Mouse (Mus musculus): ENCODE data around the gene Lgals7. TPM values are rescaled to one million over a fixed set of nuclear protein-coding genes. Genes with fewer than 3 reads are reported as not detected.
A peak's percentile ranks its signal among the peaks of the same experiment; 100 is the strongest.

Lgals7 gene
- total RNA-seq, 2 experiments from 2014 or later = 0.66 TPM; not detected in 1

DNA sequence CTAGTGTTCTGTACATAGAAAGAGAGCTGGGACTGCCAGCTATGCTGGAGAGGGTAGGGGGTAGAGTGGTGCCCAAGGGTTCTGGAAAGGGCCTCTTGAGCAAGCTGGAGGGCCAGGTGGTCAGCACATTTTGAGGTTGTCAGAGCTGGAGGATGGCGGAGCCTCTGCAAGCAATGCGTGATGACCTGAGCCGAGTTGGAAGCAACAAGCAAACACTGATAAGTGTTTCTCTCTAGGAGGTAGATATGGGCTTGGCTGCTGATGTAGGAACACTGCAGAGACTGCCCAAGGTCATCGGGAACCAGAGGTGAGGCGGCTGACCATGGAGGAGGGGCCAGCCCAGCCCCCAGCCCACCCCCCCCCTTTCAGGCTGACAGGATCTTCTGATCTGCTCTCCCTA is 32.7 kb upstream of the Lgals7 start:
- DNase-seq (ENCODE audit: low spot score) = no peak

DNA sequence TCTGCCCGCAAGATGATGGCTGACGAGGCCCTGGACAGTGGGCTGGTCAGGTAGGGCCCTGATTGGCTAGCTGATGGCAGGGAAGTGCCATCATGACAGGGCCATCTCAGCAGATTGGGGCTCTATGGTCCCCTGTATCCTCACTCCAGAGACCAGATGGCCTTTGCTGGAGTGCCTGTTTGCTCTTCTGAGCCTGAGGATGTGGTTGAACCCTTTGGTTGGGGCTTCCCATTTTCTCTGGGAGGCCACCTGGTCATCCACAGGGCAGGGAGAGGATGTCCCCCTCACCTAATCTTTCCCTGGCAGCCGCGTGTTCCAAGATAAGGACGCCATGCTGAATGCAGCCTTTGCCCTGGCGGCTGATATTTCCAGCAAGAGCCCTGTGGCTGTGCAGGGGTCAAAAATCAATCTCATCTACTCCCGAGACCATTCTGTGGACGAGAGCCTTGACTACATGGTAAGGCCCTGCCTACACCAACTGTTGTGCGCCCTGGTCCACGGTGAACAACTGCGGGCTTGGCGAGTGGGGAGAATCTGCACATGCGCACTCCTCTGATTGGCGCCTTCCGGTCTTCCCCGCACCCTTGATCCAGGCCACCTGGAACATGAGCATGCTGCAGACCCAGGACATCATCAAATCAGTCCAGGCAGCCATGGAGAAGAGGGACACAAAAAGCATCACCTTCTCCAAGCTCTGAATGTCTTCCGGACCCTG is 32.1 kb upstream of the Lgals7 start:
- DNase-seq (ENCODE audit: low spot score) = no peak

GRCm38 (mm10) chr7:28832137-28832536 is 31.5 kb upstream of the Lgals7 start:
- DNase-seq (ENCODE audit: low spot score) = no peak

DNA sequence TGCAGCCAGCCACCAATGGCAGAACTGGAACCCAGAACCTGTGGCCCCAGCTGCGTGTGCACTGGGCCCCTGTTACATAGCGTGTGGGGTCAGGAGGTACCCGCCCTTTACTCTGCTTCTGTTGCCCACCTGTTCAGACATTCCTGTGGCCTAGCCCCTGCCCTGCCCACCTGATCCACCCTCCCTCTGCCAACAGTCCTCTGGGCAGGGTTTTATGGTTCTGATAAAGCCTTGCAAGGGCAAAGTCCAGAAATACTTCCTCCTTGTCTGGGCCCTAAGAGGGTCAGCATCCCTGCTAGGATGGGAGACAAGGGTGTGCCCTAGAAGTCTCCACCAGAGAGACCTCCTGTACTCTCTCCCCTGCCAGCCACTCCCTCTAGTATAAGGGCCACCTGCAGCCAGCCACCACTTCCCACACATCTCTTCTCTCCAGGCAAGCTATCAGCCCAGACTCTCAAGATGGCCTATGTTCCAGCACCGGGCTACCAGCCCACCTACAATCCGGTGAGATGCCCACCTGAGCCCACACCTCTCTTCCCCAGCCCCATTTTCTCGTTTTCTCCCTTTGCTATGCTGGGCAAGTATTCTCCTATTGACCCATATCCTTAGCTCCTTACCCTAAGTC is 29.8 kb upstream of the Lgals7 start, which contains the start of gene Lgals4:
TSS of gene Lgals4 (plus strand) at position 132 of the 625 bp plus-strand sequence.
- no peak for DNase-seq (ENCODE audit: low spot score)

GRCm38 (mm10) chr7:28836936-28837335 is 26.7 kb upstream of the Lgals7 start:
- no peak for DNase-seq (ENCODE audit: low spot score)

- DNase-seq (ENCODE audit: low spot score) = no peak
Observed at GRCm38 (mm10) chr7:28838331-28838730, 25.3 kb upstream of the Lgals7 start.

DNA sequence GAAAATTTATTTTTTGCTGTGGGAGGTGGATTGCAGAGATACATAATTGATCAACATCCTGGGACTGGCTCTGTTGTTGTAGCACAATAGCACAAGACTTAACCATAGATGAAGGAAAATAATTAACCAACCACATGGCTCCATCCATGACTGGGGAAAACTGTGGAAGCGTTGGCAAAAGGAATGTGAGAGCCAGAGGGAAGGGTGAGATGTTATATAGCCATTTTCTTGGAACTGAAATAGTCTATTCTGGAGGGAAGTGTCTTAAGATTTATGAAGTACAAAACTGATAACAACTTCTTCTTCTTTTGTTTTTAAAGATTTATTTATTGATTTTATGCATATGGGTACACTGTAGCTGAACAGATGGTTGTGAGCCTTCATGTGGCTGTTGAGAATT is 16.4 kb upstream of the Lgals7 start:
- DNase-seq (ENCODE audit: low spot score) = no peak

- no peak for DNase-seq (ENCODE audit: low spot score)
Observed at GRCm38 (mm10) chr7:28849700-28850236, 13.9 kb upstream of the Lgals7 start.

GRCm38 (mm10) chr7:28850642-28851041 is 13.0 kb upstream of the Lgals7 start:
- DNase-seq (ENCODE audit: low spot score) = no peak

- DNase-seq (ENCODE audit: low spot score) = no peak
Observed at GRCm38 (mm10) chr7:28859953-28860352, 3.7 kb upstream of the Lgals7 start.

- DNase-seq (ENCODE audit: low spot score) = no peak
Observed at GRCm38 (mm10) chr7:28860898-28861297, 2.8 kb upstream of the Lgals7 start.

DNA sequence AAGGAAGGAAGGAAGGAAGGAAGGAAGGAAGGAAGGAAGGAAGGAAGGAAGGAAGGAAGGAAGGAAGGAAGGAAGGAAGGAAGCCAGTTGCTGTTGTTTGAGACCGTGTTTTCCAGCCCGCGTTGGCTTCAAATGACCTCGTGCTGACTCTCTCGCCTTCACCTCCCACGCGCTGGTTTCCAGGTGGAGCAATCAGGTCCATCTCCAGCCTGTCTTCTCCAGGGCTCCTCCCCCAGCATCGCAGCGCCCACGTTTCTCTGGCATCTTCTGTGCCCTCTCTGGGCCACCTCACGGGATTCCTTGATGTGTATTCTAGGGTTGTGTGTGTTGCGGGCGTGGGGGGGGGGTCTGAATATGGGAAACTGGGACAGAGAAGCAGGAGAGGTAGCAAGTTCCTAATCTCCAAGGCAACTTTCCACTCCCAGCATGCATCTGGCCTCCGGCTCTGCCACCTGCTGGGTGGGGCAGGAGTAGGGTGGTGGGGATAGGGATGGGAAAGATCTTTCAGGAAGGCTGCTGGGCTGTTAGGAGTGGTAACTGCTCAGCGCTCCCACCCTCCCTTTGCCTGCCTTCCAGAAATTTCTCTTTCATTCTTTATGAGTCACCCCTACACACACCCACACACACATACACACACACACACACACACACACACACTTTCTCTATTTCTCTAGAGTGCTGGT is 695 bp upstream of the Lgals7 start:
- no peak for DNase-seq (ENCODE audit: low spot score)

DNA sequence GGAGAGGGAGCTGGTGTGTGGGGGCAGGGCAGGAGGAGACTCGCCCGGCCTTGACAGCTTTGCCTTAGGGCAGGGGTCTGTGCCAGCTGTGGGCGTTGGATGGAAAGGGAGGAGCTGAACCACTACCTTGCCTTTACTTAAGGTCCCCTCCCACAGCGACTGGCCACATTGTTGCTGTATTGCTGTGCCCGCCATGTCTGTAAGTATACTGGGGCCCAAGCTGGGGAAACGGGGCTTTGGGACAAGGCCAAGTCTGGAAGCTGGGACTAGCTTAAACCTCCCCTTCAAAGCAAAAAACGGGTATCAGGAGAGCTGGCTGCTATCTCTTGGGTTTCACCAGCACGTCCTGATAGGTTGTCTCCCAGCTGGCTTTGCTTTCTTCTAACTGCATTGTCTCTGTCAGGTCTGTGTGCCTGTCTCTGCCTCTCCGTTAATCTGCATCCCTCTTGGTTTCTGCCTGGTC is 666 bp downstream of the Lgals7 start:
- no peak for DNase-seq (ENCODE audit: low spot score)

GRCm38 (mm10) chr7:28865481-28866300 is 2.0 kb downstream of the Lgals7 start:
- peak; percentile 74 for DNase-seq (ENCODE audit: low spot score)

DNA sequence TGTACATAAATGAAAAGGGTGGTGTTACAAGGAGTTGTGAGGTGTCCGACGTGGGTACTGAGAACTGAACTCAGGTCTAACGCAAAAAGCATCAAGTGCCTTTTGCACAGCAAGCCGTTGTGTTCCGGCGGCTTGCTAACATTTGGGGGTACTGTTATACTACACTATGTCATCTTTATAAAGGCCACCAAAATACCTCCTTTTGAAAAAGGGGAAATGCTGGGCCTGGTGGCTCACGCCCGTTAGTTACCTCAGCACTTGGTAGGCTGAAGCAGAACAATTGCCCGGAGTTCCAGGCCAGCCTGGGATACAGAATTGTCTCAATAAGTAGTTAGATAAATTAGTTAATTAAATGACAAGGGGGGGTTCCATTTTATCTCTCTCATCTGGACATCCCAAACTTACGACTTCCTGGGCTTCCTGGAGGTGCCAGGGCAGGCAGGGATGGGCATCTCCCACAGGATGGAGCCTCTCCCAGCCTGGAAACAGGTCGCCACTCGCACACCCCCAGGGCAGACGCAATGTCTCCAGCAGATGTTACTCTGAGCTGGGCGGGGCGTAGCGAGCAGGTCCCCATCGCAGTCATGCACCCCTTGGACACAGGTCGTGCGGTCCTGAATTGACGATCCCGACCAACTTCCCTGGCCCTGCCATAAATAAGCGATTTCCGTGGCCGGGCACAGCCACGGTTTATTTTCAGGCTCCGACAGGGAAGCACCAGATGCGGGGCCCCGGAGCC is 3.3 kb downstream of the Lgals7 start:
- DNase-seq (ENCODE audit: low spot score) = no peak

GRCm38 (mm10) chr7:28867508-28868340 is 4.1 kb downstream of the Lgals7 start:
- DNase-seq (ENCODE audit: low spot score) = peak; percentile 80

DNA sequence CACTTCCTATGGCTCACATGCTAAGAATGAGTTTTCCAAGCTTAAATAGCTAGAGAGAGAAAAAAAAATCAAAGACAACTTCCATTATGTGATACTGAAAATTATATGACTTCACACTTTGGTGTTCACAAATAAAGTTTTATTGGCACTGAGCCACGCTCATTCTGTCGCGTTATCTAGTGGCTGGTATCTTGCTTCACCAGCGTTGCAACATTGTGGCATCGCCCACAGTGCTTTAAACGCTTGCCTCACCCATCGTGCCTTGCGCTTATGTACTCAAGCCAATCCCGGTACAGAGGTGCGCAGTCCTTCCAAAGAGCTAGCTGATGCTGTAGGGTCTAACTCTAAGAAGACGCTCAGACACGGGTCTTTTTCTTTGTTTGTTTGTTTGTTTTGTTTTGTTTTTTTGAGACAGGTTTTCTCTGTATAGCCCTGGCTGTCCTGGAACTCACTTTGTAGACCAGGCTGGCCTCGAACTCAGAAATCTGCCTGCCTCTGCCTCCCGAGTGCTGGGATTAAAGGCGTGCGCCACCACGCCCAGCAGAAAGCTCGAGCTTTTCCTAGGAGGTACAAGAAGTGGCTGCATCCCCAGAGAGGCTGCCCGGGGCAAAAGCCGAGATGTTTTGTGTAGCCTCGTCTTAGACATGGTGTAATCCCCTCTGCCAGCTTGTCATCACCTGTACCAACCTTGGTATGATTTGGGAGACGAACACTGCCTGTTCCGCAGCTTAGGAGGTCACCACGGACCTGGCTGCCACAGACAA is 7.4 kb downstream of the Lgals7 start:
- no peak for DNase-seq (ENCODE audit: low spot score)

DNA sequence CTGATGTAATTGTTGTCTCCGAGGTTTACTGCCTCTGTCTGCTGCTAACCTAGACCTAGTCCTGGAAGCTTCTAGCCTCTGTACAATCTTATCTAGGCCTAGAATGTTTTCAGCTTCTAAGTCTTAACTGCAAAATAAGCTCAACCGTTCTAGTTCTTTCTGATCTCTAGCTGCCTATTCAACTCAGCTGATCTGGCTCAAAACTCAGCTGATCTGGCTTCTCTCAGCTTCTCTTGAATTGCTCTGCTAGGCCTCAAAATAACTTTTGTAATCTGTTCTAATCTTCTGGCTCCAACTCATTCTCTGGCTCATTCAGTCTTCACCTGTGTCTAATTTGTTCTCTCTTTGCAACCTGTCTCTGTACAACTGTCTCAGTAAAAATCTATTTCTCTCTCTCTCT is 10.9 kb downstream of the Lgals7 start:
- DNase-seq (ENCODE audit: low spot score) = no peak

- DNase-seq (ENCODE audit: low spot score) = no peak
Observed at GRCm38 (mm10) chr7:28876099-28876498, 12.4 kb downstream of the Lgals7 start.

All from gastrocnemius, adult 18-20 months (tissue).